Mouse (Mus musculus) liver, postnatal 0 days (tissue): ENCODE results near the gene Appl1.

Experiments used
- CTCF ChIP-seq: sonication (generic); IDR thresholded peaks from 2 replicates; pipeline ENCODE4 v1.5.1; 2016; ENCODE audit warnings: antibody characterized with exemption, low read depth
- EP300 ChIP-seq: IDR thresholded peaks from 2 replicates; pipeline ENCODE4 v1.6.1; 2016; ENCODE audit warnings: antibody characterized with exemption, low read depth, mild to moderate bottlenecking

DNA sequence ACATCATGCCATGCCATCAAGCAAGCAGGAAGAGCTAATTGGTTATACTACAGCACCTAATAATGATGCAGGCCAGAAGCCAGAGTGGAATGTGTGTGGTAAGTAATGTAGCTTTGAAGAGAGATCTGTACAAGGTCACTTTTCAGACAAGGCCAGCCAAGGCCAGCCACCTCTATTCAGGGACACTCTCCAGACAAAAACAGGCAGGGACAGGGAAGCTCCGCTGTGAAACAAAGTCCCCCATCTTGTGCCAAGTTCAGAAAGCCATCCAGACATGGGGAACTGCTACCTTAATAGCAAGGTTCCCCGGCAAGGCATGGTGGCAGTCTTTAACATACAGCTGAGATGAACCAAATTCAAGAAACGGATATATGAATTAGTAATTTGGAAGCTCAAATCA is 4.5 kb upstream of the Appl1 start:
- no peak for TF ChIP-seq CTCF
- TF ChIP-seq EP300: no peak
